Mouse (Mus musculus): ENCODE data around the gene Tnrc6b.

GRCm38 (mm10) chr15:80921781-80922180, 210.7 kb downstream of the Tnrc6b start:
- TF ChIP-seq USF1 (IDR thresholded peaks at IDR 0.05; ENCODE audit: low read depth) = no peak
- no peak for TF ChIP-seq MYOG (IDR thresholded peaks at IDR 0.05; ENCODE audit: control insufficient read depth, extremely low read depth, insufficient read length)
